Mouse (Mus musculus) hindbrain, embryonic 15.5 days (tissue): ENCODE results near the gene Gcnt3. TPM values are rescaled to one million over a fixed set of nuclear protein-coding genes. Genes with fewer than 3 reads are reported as not detected.

Source experiments
- ATAC-seq: fragments of 200-750 bp; cut with Nextera tagmentation; 2 replicates; pipeline ENCODE4 v1.8.0; 2017; ENCODE audit warnings: low read depth, moderate number of reproducible peaks, moderate TSS enrichment; ENCODE audit not compliant: low FRiP score
- H3K27ac ChIP-seq: fragments of 300-500 bp; sonication (generic); replicated peaks from 2 replicates; pipeline ENCODE4 v1.5.1; 2015; ENCODE audit warnings: mild to moderate bottlenecking, inconsistent platforms
- H3K27me3 ChIP-seq: fragments of 300-500 bp; sonication (generic); 2 replicates; pipeline ENCODE4 v1.6.1; 2015; ENCODE audit warnings: control low read depth, inconsistent platforms
- H3K36me3 ChIP-seq: fragments of 300-500 bp; sonication (generic); 2 replicates; pipeline ENCODE4 v1.6.1; 2015; ENCODE audit warnings: control low read depth, inconsistent platforms
- H3K4me1 ChIP-seq: fragments of 300-500 bp; sonication (generic); replicated peaks from 2 replicates; pipeline ENCODE4 v1.6.1; 2015; ENCODE audit warnings: control low read depth, inconsistent platforms
- H3K4me2 ChIP-seq: fragments of 300-500 bp; sonication (generic); 2 replicates; pipeline ENCODE4 v1.6.1; 2015; ENCODE audit warnings: moderate library complexity, mild to moderate bottlenecking, inconsistent platforms
- H3K4me3 ChIP-seq: fragments of 300-500 bp; sonication (generic); 2 replicates; pipeline ENCODE4 v1.5.1; 2015; ENCODE audit warnings: mild to moderate bottlenecking, inconsistent platforms
- H3K9ac ChIP-seq: fragments of 300-500 bp; sonication (generic); 2 replicates; pipeline ENCODE4 v1.6.1; 2015; ENCODE audit warnings: inconsistent platforms
- H3K9me3 ChIP-seq: fragments of 300-500 bp; sonication (generic); 2 replicates; pipeline ENCODE4 v1.6.1; 2016; ENCODE audit warnings: control low read depth, inconsistent platforms
- WGBS: fragments of 180-500 bp; shearing (Covaris S2); methylation state at CpG from one replicate; pipeline ENCODE4 v1.1.7; 2015; 5-methylcytosine and 5-hydroxymethylcytosine counted together
- polyA plus RNA-seq: library from polyadenylated mRNA; unstranded; fragments of >200 nt; fragmentation: Nextera tagmentation; extraction: Ambion mirVana; gene quantifications from 2 replicates; pipeline ENCODE4 v1.2.1, GENCODE M21; 2015

The Gcnt3 gene
- polyA plus RNA-seq: not detected in 2 replicates

GRCm38 (mm10) chr9:70037988-70038387 lies at the start of gene Gcnt3:
Gcnt3 (minus strand) TSS chr9:70038088.
- no peak within 1 kb of the TSS for H3K4me2 ChIP-seq
- WGBS: 92% methylated on average over 7 of the region's 7 CpGs
- no peaks in the 10 kb centered on the region for H3K36me3 ChIP-seq
- H3K9ac ChIP-seq: no peak within 1 kb of the TSS
- H3K4me3 ChIP-seq: no peak within 1 kb of the TSS
- no peaks in the 10 kb centered on the region for H3K27me3 ChIP-seq
- no peak within 1 kb of the TSS for H3K27ac ChIP-seq
- no peaks in the 10 kb centered on the region for H3K4me1 ChIP-seq
- no peak for ATAC-seq
- H3K9me3 ChIP-seq: no peaks in the 10 kb centered on the region

- ATAC-seq: no peak
- Histone ChIP-seq H3K9ac (no peak overlapping the region), H3K27me3 (no peaks in the 10 kb centered on the region), H3K27ac (no peak overlapping the region), H3K4me3 (no peak overlapping the region), H3K4me1 (peaks cover 9% of the 10 kb centered on the region), H3K4me2 (no peak overlapping the region), H3K36me3 (no peaks in the 10 kb centered on the region), H3K9me3 (no peaks in the 10 kb centered on the region)
- WGBS: 66% methylated on average over 5 of the region's 5 CpGs
Measured at GRCm38 (mm10) chr9:70087379-70087778, 49.5 kb upstream of the Gcnt3 start.

GRCm38 (mm10) chr9:70086091-70086490 lies 48.2 kb upstream of the Gcnt3 start:
- WGBS: 29% methylated on average over 6 of the region's 6 CpGs
- Histone ChIP-seq H3K27ac (no peak overlapping the region), H3K4me2 (no peak overlapping the region), H3K9ac (no peak overlapping the region), H3K9me3 (no peaks in the 10 kb centered on the region), H3K36me3 (no peaks in the 10 kb centered on the region), H3K27me3 (no peaks in the 10 kb centered on the region), H3K4me3 (no peak overlapping the region), H3K4me1 (peaks cover 9% of the 10 kb centered on the region)
- ATAC-seq: no peak

DNA sequence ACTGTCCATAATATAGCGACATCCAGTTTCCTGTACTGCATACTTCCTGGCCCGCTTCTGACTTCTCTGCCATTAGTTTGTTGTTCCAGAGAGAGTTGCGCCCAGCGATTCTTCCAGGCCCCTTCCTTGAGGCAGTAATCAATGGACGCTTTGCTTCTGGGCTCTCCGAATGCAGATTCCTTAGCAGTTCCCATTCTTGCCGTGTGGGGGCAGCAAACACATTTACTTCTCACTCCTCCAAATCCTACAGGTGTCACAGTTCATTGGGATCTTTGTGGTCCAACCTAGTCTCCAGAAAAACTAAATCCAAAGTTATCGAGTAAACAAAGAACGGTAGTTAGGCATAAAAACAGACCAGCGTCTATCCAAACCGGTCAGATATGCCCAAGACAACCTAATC lies 46.2 kb upstream of the Gcnt3 start:
- Histone ChIP-seq H3K4me1 (peaks cover 9% of the 10 kb centered on the region), H3K27me3 (no peaks in the 10 kb centered on the region), H3K9me3 (no peaks in the 10 kb centered on the region), H3K4me2 (no peak overlapping the region), H3K9ac (no peak overlapping the region), H3K36me3 (no peaks in the 10 kb centered on the region), H3K27ac (no peak overlapping the region), H3K4me3 (no peak overlapping the region)
- WGBS: 63% methylated on average over 11 of the region's 11 CpGs
- no peak for ATAC-seq

DNA sequence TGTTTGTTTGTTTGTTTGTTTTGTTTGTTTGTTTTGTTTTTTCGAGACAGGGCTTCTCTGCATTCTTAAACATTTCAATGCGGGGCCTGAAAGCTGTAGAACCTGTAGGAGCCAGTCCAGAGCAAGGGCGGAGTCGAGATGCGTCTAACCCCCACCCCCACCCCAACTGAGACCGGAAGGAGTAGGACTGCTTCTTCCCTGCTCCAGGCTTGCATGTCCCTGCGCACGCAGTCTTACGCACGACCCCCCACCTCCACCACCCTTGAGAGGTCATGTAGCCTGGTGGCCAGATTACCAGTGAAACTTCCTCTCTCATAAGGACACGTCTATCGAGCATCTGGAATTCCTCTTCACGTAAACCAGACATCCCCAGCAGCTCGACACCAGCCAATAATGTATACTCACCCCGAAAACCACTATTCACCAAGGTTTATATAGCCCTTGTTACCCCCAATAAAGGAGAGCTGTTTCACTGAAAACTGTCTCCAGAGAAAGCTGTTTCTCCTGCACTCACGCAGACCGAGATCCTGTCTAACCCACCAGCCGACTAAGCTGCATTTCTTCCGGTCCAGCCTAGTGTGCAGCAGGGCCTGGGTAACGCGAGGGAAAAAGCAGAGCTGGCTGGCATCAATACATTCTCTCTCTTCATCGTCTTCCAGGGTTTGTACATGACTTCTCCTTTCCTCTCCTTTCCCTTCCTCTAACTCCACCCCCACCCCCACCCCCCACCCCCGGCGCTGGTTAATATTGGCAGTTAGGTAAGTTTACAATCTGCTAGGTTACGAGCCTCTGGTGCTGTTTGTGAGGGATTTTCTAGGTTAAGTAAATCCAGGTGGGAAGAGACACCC lies 44.7 kb upstream of the Gcnt3 start:
- no peak overlapping the region for H3K4me2 ChIP-seq
- WGBS: 84% methylated on average over 25 of the region's 25 CpGs
- no peak for ATAC-seq
- H3K9ac ChIP-seq: no peak overlapping the region
- H3K9me3 ChIP-seq: no peaks in the 10 kb centered on the region
- H3K27ac ChIP-seq: no peak overlapping the region
- H3K4me1 ChIP-seq: no peaks in the 10 kb centered on the region
- no peak overlapping the region for H3K4me3 ChIP-seq
- no peaks in the 10 kb centered on the region for H3K27me3 ChIP-seq
- no peaks in the 10 kb centered on the region for H3K36me3 ChIP-seq

DNA sequence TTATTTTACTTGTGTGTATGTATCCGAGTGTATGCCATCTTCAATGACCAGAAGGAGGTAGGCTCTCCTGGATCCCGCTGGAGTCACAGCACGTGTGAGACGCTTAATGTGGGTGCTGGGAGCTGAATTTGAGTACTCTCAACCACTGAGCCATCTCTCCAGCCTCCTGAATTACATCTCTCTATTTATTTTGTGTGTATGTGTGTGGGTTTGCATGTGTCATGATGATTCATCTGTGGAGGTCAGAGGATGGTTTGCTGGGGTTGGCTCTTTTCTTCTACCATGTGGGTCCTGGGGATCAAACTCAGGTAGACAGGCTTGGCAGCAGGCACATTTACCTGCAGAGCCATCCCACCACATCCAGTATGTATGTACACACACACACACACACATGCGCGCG lies 43.9 kb upstream of the Gcnt3 start:
- Histone ChIP-seq H3K4me2 (no peak overlapping the region), H3K9ac (no peak overlapping the region), H3K27me3 (no peaks in the 10 kb centered on the region), H3K36me3 (no peaks in the 10 kb centered on the region), H3K9me3 (no peaks in the 10 kb centered on the region), H3K27ac (no peak overlapping the region), H3K4me3 (no peak overlapping the region), H3K4me1 (no peaks in the 10 kb centered on the region)
- 95% methylated on average over 7 of the region's 7 CpGs for WGBS
- ATAC-seq: no peak

DNA sequence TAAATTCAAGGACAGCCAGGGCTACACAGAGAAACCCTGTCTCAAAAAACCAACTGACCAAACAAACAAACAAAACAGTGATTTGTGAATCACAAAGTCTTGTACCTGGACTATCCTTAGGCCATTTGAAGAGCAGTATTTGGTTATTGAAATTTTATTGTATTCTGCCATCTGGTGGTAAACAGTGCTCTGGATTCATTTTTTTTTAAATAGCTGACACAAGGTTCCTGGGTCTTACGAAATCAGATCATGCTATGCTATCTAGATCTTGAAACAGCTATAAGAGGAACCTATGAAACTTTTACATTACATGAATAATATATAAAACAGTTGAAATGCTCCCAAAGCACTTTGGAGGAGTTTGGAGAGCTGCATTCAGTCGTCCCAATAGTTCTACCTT lies 43.1 kb upstream of the Gcnt3 start:
- H3K27ac ChIP-seq: no peak overlapping the region
- 70% methylated on average over 2 of the region's 2 CpGs for WGBS
- no peak overlapping the region for H3K9ac ChIP-seq
- no peaks in the 10 kb centered on the region for H3K36me3 ChIP-seq
- ATAC-seq: no peak
- H3K27me3 ChIP-seq: no peaks in the 10 kb centered on the region
- no peaks in the 10 kb centered on the region for H3K9me3 ChIP-seq
- H3K4me2 ChIP-seq: no peak overlapping the region
- H3K4me3 ChIP-seq: no peak overlapping the region
- no peaks in the 10 kb centered on the region for H3K4me1 ChIP-seq

- Histone ChIP-seq H3K36me3 (no peaks in the 10 kb centered on the region), H3K4me1 (no peaks in the 10 kb centered on the region), H3K27ac (no peak overlapping the region), H3K9me3 (no peaks in the 10 kb centered on the region), H3K27me3 (no peaks in the 10 kb centered on the region), H3K4me2 (no peak overlapping the region), H3K4me3 (no peak overlapping the region), H3K9ac (no peak overlapping the region)
- 92% methylated on average over 9 of the region's 9 CpGs for WGBS
- no peak for ATAC-seq
Measured at GRCm38 (mm10) chr9:70080027-70080800, 42.3 kb upstream of the Gcnt3 start.

- WGBS: 84% methylated on average over 3 of the region's 3 CpGs
- H3K4me3 ChIP-seq: no peak overlapping the region
- H3K9ac ChIP-seq: no peak overlapping the region
- no peak overlapping the region for H3K4me2 ChIP-seq
- no peaks in the 10 kb centered on the region for H3K27me3 ChIP-seq
- H3K27ac ChIP-seq: no peak overlapping the region
- H3K36me3 ChIP-seq: no peaks in the 10 kb centered on the region
- ATAC-seq: no peak
- H3K9me3 ChIP-seq: no peaks in the 10 kb centered on the region
- no peaks in the 10 kb centered on the region for H3K4me1 ChIP-seq
Measured at GRCm38 (mm10) chr9:70078034-70078433, 40.1 kb upstream of the Gcnt3 start.

- Histone ChIP-seq H3K36me3 (no peaks in the 10 kb centered on the region), H3K9ac (no peak overlapping the region), H3K9me3 (no peaks in the 10 kb centered on the region), H3K4me2 (no peak overlapping the region), H3K27ac (no peak overlapping the region), H3K4me3 (no peak overlapping the region), H3K4me1 (no peaks in the 10 kb centered on the region), H3K27me3 (no peaks in the 10 kb centered on the region)
- ATAC-seq: no peak
- 61% methylated on average over 7 of the region's 7 CpGs for WGBS
Measured at GRCm38 (mm10) chr9:70077170-70077569, 39.3 kb upstream of the Gcnt3 start.

DNA sequence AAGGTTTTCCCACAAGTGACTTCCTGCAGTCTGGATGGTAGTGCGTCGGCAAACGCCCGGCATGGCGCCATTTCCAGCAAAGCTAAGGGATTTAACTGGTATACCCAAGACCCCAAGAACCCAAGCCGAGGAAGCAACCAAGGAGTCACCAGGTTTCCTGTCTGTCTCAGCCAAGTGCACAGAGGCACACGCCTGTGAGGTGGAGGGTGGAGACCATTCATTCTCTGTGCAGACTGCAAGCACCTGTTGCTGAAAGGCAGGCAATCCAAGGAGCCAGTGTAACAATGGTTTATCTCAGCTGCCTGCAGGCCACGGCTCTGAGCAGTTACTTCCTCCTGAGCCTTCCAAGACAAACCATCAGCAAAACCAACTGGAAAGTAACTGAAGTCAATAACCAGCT lies 34.5 kb upstream of the Gcnt3 start:
- Histone ChIP-seq H3K9me3 (no peaks in the 10 kb centered on the region), H3K27me3 (no peaks in the 10 kb centered on the region), H3K4me2 (no peak overlapping the region), H3K27ac (no peak overlapping the region), H3K4me3 (no peak overlapping the region), H3K9ac (no peak overlapping the region), H3K4me1 (no peaks in the 10 kb centered on the region), H3K36me3 (no peaks in the 10 kb centered on the region)
- 93% methylated on average over 8 of the region's 8 CpGs for WGBS
- ATAC-seq: no peak

DNA sequence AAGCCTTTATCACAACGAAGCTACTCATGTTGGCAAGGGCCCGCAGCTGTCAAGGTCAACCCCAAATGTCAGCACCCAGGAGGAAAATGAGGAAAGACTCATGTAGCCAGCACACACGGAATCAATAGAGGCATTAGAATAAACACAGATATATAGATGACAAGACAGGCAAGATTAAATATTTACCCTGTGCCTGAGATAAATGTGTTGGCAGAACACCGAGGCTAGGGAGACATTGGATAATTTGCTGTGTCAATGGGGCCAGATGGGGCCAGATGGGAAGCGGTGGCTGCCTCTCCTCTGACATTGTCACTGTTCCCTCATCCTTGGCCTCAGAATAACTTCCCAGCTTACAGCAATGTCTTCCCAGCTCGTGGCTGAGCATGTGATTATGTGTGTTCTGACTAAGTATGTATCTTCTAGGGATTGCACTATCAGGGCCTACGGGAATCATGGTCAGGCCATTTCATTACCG lies 32.1 kb upstream of the Gcnt3 start:
- Histone ChIP-seq H3K9me3 (no peaks in the 10 kb centered on the region), H3K4me1 (no peaks in the 10 kb centered on the region), H3K9ac (no peak overlapping the region), H3K27ac (no peak overlapping the region), H3K36me3 (no peaks in the 10 kb centered on the region), H3K27me3 (no peaks in the 10 kb centered on the region), H3K4me3 (no peak overlapping the region), H3K4me2 (no peak overlapping the region)
- no peak for ATAC-seq
- 49% methylated on average over 8 of the region's 8 CpGs for WGBS
